Mouse (Mus musculus) CH12.LX (cell line): ENCODE data around the gene Hagh. TPM values are rescaled to one million over a fixed set of nuclear protein-coding genes. Genes with fewer than 3 reads are reported as not detected.
A peak's percentile ranks its signal among the peaks of the same experiment; 100 is the strongest.

Experiments
- DNase-seq: peaks from one replicate; pipeline ENCODE4 v3.0.0-alpha.2; 2013; ENCODE audit errors: extremely low read depth
- H3K27ac ChIP-seq: 2 replicates; pipeline ENCODE4 v1.5.1; 2012; ENCODE audit warnings: low read depth, mild to moderate bottlenecking, control low read depth, moderate library complexity; ENCODE audit not compliant: insufficient read depth
- H3K27me3 ChIP-seq: replicated peaks from 2 replicates; pipeline ENCODE3; 2012; ENCODE audit warnings: inconsistent platforms
- H3K36me3 ChIP-seq, 2 experiments: replicated peaks in 1 of 2; 2 replicates each; pipeline versions ENCODE3 to v1.6.1; 2012; ENCODE audit warnings: inconsistent platforms in 1 of 2, low read length in 1 of 2, mild to moderate bottlenecking in 1 of 2, mixed read lengths in 1 of 2, moderate library complexity in 1 of 2; ENCODE audit not compliant: control insufficient read depth in 1 of 2, insufficient read depth in 1 of 2
- H3K4me1 ChIP-seq, 2 experiments: 2 replicates each; pipeline ENCODE4 v1.6.1; 2012; ENCODE audit warnings: inconsistent platforms in 1 of 2, moderate library complexity in 1 of 2; ENCODE audit not compliant: insufficient read depth in 2 of 2, control insufficient read depth in 1 of 2
- H3K4me2 ChIP-seq: 2 replicates; pipeline ENCODE4 v1.6.1; 2012; ENCODE audit warnings: low read depth, mild to moderate bottlenecking, control low read depth; ENCODE audit not compliant: poor library complexity, insufficient read depth, severe bottlenecking
- H3K4me3 ChIP-seq, 3 experiments: fragments of 150-350 bp in 1 of 3; sonication (generic) in 1 of 3; replicated peaks in 1 of 3; 2 replicates each; pipeline versions ENCODE3 to v1.5.1; 2011 to 2012; ENCODE audit warnings: low read depth in 2 of 3, low read length in 2 of 3, mild to moderate bottlenecking in 2 of 3, moderate library complexity in 2 of 3, control low read depth in 1 of 3, improper control_type of control experiment in 1 of 3, inconsistent platforms in 1 of 3, mixed read lengths in 1 of 3; ENCODE audit not compliant: poor library complexity in 1 of 3
- H3K79me2 ChIP-seq: replicated peaks from 2 replicates; pipeline ENCODE4 v1.6.1; 2012; ENCODE audit warnings: mild to moderate bottlenecking, moderate library complexity; ENCODE audit not compliant: control insufficient read depth, poor library complexity, insufficient read depth, severe bottlenecking; ENCODE audit errors: extremely low read depth
- H3K9ac ChIP-seq: 2 replicates; pipeline ENCODE4 v1.6.1; 2012; ENCODE audit warnings: low read depth, mild to moderate bottlenecking, control low read depth, moderate library complexity; ENCODE audit not compliant: insufficient read depth
- H3K9me3 ChIP-seq: replicated peaks from 2 replicates; pipeline ENCODE3; 2012; ENCODE audit warnings: low read length, inconsistent platforms, mixed read lengths
- CHD1 ChIP-seq: IDR thresholded peaks from 2 replicates; pipeline ENCODE4 v1.6.1; 2012; ENCODE audit warnings: low read depth, low read length, improper control_type of control experiment, inconsistent platforms
- E2F4 ChIP-seq: IDR thresholded peaks from 2 replicates; pipeline ENCODE4 v1.6.1; 2011; ENCODE audit warnings: low read depth, low read length, improper control_type of control experiment; ENCODE audit not compliant: insufficient replicate concordance
- ELF1 ChIP-seq: IDR thresholded peaks from 2 replicates; pipeline ENCODE4 v1.6.1; 2014; ENCODE audit warnings: low read depth, mild to moderate bottlenecking, inconsistent platforms, low read length, improper control_type of control experiment
- ETS1 ChIP-seq: conservative IDR thresholded peaks from 2 replicates; pipeline ENCODE4 v1.6.1; 2012; ENCODE audit warnings: low read depth, mild to moderate bottlenecking, inconsistent platforms, low read length, improper control_type of control experiment, moderate library complexity
- GABPA ChIP-seq: IDR thresholded peaks from 2 replicates; pipeline ENCODE4 v1.6.1; 2012; ENCODE audit warnings: low read depth, low read length, improper control_type of control experiment, inconsistent platforms; ENCODE audit not compliant: insufficient replicate concordance
- IRF4 ChIP-seq: IDR thresholded peaks from 2 replicates; pipeline ENCODE4 v1.6.1; 2014; ENCODE audit warnings: low read depth, mild to moderate bottlenecking, inconsistent platforms, low read length, improper control_type of control experiment
- JUND ChIP-seq: conservative IDR thresholded peaks from 2 replicates; pipeline ENCODE4 v1.6.1; 2011; ENCODE audit warnings: low read depth, low read length, improper control_type of control experiment
- MAFK ChIP-seq: IDR thresholded peaks from 2 replicates; pipeline ENCODE4 v1.6.1; 2011; ENCODE audit warnings: low read length, improper control_type of control experiment; ENCODE audit not compliant: insufficient replicate concordance
- MAX ChIP-seq: IDR thresholded peaks from 2 replicates; pipeline ENCODE4 v1.6.1; 2011; ENCODE audit warnings: low read length, improper control_type of control experiment
- NRF1 ChIP-seq: IDR thresholded peaks from 2 replicates; pipeline ENCODE4 v1.6.1; 2014; ENCODE audit warnings: low read depth, mild to moderate bottlenecking, inconsistent platforms, low read length, improper control_type of control experiment, moderate library complexity
- POLR2A ChIP-seq: IDR thresholded peaks from 2 replicates; pipeline ENCODE4 v1.6.1; 2011; ENCODE audit warnings: low read depth, mild to moderate bottlenecking, improper control_type of control experiment, low read length
- RCOR1 ChIP-seq: conservative IDR thresholded peaks from 2 replicates; pipeline ENCODE4 v1.6.1; 2012; ENCODE audit warnings: low read depth, mild to moderate bottlenecking, inconsistent platforms, low read length, improper control_type of control experiment
- SIN3A ChIP-seq: IDR thresholded peaks from 2 replicates; pipeline ENCODE4 v1.6.1; 2012; ENCODE audit warnings: low read length, improper control_type of control experiment, inconsistent platforms
- UBTF ChIP-seq: IDR thresholded peaks from 2 replicates; pipeline ENCODE4 v1.6.1; 2012; ENCODE audit warnings: low read depth, mild to moderate bottlenecking, inconsistent platforms, low read length, improper control_type of control experiment, moderate library complexity
- USF2 ChIP-seq: conservative IDR thresholded peaks from 2 replicates; pipeline ENCODE4 v1.6.1; 2011; ENCODE audit warnings: low read depth, low read length, improper control_type of control experiment
- ZC3H11A ChIP-seq: IDR thresholded peaks from 2 replicates; pipeline ENCODE4 v1.6.1; 2012; ENCODE audit warnings: low read depth, mild to moderate bottlenecking, inconsistent platforms, low read length, improper control_type of control experiment
- ZKSCAN1 ChIP-seq: IDR thresholded peaks from 2 replicates; pipeline ENCODE4 v1.6.1; 2012; ENCODE audit warnings: low read depth, inconsistent platforms, low read length, improper control_type of control experiment, borderline replicate concordance
- ZMIZ1 ChIP-seq: IDR thresholded peaks from 2 replicates; pipeline ENCODE4 v1.6.1; 2012; ENCODE audit warnings: low read depth, mild to moderate bottlenecking, inconsistent platforms, low read length, improper control_type of control experiment
- ZNF384 ChIP-seq: IDR thresholded peaks from 2 replicates; pipeline ENCODE4 v1.6.1; 2012; ENCODE audit warnings: low read depth, low read length, improper control_type of control experiment, inconsistent platforms
- dilution Hi-C: fragments of 300-500 bp; cut with MboI; formaldehyde crosslinking; loops from 2 replicates; pipeline ENCODE4 v1.14.3; 2020; ENCODE audit warnings: low sequenced_read_pairs; ENCODE audit not compliant: extremely low pct_unique_long_range_greater_than_20kb, extremely low pct_ligation_motif_present
- in situ Hi-C: fragments of 300-500 bp; cut with MboI; formaldehyde crosslinking; loops from 3 replicates; pipeline ENCODE4 v1.14.3; 2019; ENCODE audit warnings: low sequenced_read_pairs, low pct_ligation_motif_present, low pct_unique_long_range_greater_than_20kb, mixed read lengths
- polyA plus RNA-seq: library from polyadenylated mRNA; unstranded; fragments of >175 nt; gene quantifications from 2 replicates; pipeline ENCODE4 v1.2.1, GENCODE M21; 2012; ENCODE audit warnings: low read depth; ENCODE audit not compliant: insufficient read length
- total RNA-seq, 2 experiments: library from RNA; depleted of rRNA; stranded (reverse); fragments of 300-350 nt in 1 of 2; fragments of >200 nt in 1 of 2; gene quantifications; 2 replicates each; pipeline ENCODE4 v1.2.3; 2012 to 2014

Hagh gene
- total and polyA plus RNA-seq, 3 experiments: 18.9 to 31.0 (median 27.3) TPM

DNA sequence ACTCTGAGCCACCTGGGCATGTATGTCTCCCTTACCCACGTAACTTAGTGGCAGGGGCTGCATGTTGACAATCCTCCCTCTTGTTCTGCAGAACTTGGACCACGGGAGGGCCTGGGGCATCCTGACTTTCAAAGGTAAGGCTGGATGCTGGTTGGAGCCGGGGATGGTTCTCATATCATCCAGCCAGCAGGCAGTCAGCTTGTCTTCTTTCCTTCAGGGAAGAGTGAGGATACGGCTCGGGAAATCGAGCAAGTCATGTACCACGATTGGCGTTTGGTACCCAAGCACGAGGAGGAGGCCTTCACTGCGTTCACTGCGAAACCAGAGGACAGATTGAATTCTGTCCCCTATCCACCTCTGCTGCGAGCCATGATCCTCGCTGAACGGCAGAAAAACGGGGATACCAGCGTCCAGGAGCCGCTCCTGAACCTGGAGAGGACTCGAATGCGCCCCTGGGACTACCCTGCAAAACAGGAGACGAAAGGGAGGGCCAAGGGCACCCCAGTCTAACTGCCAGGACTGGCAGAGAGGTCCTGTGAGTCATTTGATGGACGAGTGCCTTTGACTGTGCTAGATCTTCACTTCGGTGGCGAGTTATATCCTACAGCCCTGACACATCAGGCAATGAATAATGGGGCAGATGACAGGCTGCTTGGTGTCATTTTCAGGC lies 55.8 kb downstream of the Hagh start:
- peaks cover 15% of the 10 kb centered on the region for H3K79me2 ChIP-seq
- peak overlapping the region; percentile 83 to 94 (median 92) for H3K4me3 ChIP-seq
- dilution Hi-C loops (no loop called here), in situ Hi-C loops (no loop called here)
- no peak for TF ChIP-seq E2F4
- 0 out of 2 replicates have a peak, but pooled peaks have one; percentile 10 for TF ChIP-seq SIN3A
- no peak for TF ChIP-seq ZMIZ1
- peaks cover 67 to 72% of the 10 kb centered on the region in 2 experiments for H3K36me3 ChIP-seq
- peak overlapping the region; percentile 91 for H3K4me2 ChIP-seq
- no peaks in the 10 kb centered on the region for H3K27me3 ChIP-seq
- peak; percentile 27 for DNase-seq
- peaks cover 15 to 61% of the 10 kb centered on the region in 2 experiments for H3K4me1 ChIP-seq
- no peaks in the 10 kb centered on the region for H3K9me3 ChIP-seq
- peak overlapping the region; percentile 68 for H3K27ac ChIP-seq
- peak overlapping the region; percentile 74 for H3K9ac ChIP-seq

DNA sequence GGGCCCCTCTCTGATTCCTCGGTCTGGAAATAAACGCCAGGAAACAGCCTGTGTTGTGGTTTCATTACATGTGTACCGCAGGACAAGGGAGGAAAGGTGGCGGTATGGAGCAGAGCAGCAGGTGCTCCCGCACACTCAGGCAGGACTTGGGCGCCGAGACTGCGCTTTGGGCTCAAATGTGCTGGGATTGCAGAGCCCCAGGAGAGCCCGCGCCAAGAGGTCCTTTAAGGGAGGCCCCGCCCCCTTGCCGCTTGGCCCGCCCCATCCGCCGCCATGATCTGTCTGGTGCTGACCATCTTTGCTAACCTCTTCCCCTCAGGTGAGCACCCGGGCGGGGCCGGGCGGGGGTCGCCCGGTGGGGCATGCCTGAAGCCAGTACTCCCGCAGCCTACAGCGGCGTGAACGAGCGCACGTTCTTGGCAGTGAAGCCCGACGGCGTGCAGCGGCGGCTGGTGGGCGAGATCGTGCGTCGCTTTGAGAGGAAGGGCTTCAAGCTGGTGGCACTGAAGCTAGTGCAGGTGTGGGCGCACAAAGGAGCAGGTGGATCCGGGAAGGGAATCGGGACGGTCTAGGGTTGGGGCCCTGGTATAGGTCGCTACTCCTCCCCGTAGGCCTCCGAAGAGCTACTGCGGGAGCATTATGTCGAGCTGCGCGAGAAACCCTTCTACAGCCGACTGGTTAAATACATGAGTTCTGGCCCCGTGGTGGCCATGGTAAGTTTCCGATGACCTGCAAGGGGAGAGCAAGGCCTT lies 56.5 kb downstream of the Hagh start, which contains the start of gene Nme3:
Nme3 (plus strand) TSS at position 260 of the 752 bp plus-strand sequence.
- peaks cover 12 to 54% of the 10 kb centered on the region in 2 experiments for H3K4me1 ChIP-seq
- no peaks in the 10 kb centered on the region for H3K9me3 ChIP-seq
- no peaks in the 10 kb centered on the region for H3K27me3 ChIP-seq
- H3K27ac ChIP-seq: peak within 1 kb of the TSS; percentile 68
- TF ChIP-seq UBTF (no peak), POLR2A (peak; percentile 42; the same call in 1 of the 2 replicates), SIN3A (peak; percentile 53; the same call in 1 of the 2 replicates), CHD1 (no peak), JUND (no peak)
- dilution Hi-C loops: no loop called here
- peak within 1 kb of the TSS; percentile 74 for H3K9ac ChIP-seq
- H3K79me2 ChIP-seq: peaks cover 15% of the 10 kb centered on the region
- H3K36me3 ChIP-seq: peaks cover 67 to 72% of the 10 kb centered on the region in 2 experiments
- peak within 1 kb of the TSS; percentile 91 for H3K4me2 ChIP-seq
- peak; percentile 73 for DNase-seq
- peak within 1 kb of the TSS; percentile 83 to 94 (median 92) for H3K4me3 ChIP-seq
- in situ Hi-C loops: no loop called here

DNA sequence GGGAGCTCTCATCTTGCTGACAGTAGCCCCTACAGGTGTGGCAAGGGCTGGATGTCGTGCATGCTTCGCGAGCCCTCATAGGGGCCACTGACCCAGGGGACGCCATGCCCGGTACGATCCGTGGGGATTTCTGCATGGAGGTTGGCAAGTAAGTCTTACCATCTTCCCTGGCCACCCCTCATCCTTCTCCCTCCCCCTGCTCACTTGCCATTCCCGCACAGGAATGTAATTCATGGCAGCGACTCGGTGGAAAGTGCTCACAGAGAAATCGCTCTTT lies 57.0 kb downstream of the Hagh start:
- Histone ChIP-seq H3K4me3 (peak overlapping the region; percentile 83 to 94 (median 92)), H3K36me3 (peaks cover 68 to 76% of the 10 kb centered on the region in 2 experiments), H3K9ac (peak overlapping the region; percentile 74; the same call in 1 of the 2 replicates), H3K79me2 (peaks cover 15% of the 10 kb centered on the region), H3K4me2 (peak overlapping the region; percentile 91), H3K27ac (no peak overlapping the region), H3K9me3 (no peaks in the 10 kb centered on the region), H3K4me1 (peaks cover 12 to 49% of the 10 kb centered on the region in 2 experiments), H3K27me3 (no peaks in the 10 kb centered on the region)
- no peak for DNase-seq
- dilution Hi-C loops: no loop called here
- in situ Hi-C loops: no loop called here
- no peak for TF ChIP-seq MAX
- no peak for TF ChIP-seq GABPA
- TF ChIP-seq IRF4: no peak
- TF ChIP-seq ETS1: no peak
- TF ChIP-seq RCOR1: no peak
- TF ChIP-seq ZNF384: no peak
- no peak for TF ChIP-seq ZKSCAN1
- TF ChIP-seq ELF1: no peak
- TF ChIP-seq ZC3H11A: no peak
- TF ChIP-seq CHD1: no peak
- no peak for TF ChIP-seq JUND
- TF ChIP-seq ZMIZ1: no peak
- no peak for TF ChIP-seq MAFK
- TF ChIP-seq NRF1: no peak
- no peak for TF ChIP-seq USF2
- no peak for TF ChIP-seq UBTF
